Mouse (Mus musculus): ENCODE measurements around the gene C77080. TPM values are rescaled to one million over a fixed set of nuclear protein-coding genes. Genes with fewer than 3 reads are reported as not detected.

The C77080 gene
- polyA plus RNA-seq, 1 experiment from 2014 or later, result 5.8 TPM

DNA sequence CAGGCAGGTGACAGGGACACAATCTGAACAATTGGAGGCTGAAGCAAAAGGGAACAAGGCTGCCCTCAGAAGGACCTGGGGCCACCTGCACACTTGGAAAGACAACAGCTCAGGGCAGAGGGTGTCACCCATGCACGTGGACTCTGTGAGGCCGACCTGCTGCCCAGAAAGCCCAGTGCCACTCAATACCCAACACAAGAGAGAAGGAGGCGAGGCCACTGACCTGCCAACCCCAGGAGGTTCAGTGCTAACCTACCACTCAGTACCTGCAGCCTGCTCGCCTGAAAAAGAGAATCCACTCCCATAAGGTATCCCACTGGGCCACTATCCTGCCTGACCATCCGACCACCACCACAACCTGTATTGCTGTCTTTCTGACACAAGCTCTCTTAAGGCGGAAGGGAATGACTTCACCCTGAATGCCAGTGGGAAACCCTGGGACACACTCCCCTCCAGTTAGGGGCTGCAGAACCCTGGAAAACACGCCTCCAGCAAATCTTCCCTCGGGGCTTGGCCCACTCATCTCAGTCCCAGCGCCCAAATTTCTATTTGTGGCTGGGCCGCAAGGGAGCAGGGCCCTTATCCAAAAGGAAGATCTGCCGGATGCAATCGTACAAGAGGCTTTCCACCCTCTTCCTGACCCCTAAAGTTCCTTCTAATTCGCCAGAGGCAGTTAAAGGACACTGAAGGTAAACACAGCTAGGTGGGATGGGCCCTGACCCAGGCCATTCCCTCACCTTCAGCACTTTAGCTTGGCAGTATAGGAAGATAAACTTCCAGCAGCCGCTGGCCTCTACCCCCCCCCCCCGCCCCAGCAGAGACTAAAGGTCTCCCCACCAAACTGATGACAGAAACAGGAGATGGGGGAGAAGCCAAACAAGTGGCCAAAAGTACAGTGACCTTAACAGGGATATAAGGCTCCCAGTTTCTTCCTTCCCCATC, 14.6 kb downstream of the C77080 start:
- DNase-seq (ENCODE audit: low spot score) (no peak), ATAC-seq (ENCODE audit: low FRiP score) (no peak)
- H3K27me3 ChIP-seq (ENCODE audit: control insufficient read depth, insufficient read depth, low read length), result peaks cover 49% of the 10 kb centered on the region
- 48% methylated on average over 15 of the region's 15 CpGs for WGBS
- H3K4me2 ChIP-seq (replicated peaks), result no peak overlapping the region
- H3K27ac ChIP-seq, result no peak overlapping the region
- H3K4me1 ChIP-seq (replicated peaks; ENCODE audit: control insufficient read depth, insufficient read depth, low read length), result peaks cover 20% of the 10 kb centered on the region; the same call in 1 of the 2 replicates
- H3K36me3 ChIP-seq (replicated peaks; ENCODE audit: control insufficient read depth, insufficient read depth), result no peaks in the 10 kb centered on the region
- no peaks in the 10 kb centered on the region for H3K9me3 ChIP-seq (ENCODE audit: control insufficient read depth, low read length)
- H3K4me3 ChIP-seq (replicated peaks; ENCODE audit: low read length), result no peak overlapping the region
- H3K9ac ChIP-seq, result no peak overlapping the region

DNA sequence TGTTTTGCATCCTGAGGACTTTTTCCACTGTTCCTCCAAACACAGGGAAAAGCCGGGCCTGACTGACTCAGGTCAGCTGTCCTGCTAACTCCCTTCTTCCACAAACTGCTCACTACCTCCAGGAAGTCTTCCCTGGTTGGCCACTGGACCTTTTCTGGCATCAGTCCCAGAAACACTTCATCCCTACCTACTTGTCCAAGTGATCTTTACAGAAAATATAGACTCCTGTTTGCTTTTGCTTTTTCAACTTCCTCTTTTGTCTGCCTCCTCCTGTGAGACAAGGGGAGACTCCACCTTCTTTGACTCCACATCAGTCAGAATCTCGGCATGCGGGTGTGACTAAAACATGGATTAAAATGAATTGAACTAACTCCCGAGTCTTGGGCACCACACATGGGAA, 16.4 kb downstream of the C77080 start:
- no peak for ATAC-seq (ENCODE audit: low FRiP score)
- WGBS, result 62% methylated on average over 4 of the region's 4 CpGs

GRCm38 (mm10) chr4:129242761-129243160, 18.4 kb downstream of the C77080 start:
- peak overlapping the region; percentile 32; the same call in 1 of the 2 replicates for H3K27ac ChIP-seq
- H3K4me1 ChIP-seq (replicated peaks; ENCODE audit: control insufficient read depth, insufficient read depth, low read length), result peaks cover 18% of the 10 kb centered on the region; the same call in 1 of the 2 replicates
- no peak overlapping the region for H3K4me3 ChIP-seq (replicated peaks; ENCODE audit: low read length)
- H3K36me3 ChIP-seq (replicated peaks; ENCODE audit: control insufficient read depth, insufficient read depth), result no peaks in the 10 kb centered on the region
- peaks cover 16% of the 10 kb centered on the region for H3K27me3 ChIP-seq (ENCODE audit: control insufficient read depth, insufficient read depth, low read length)
- no peak overlapping the region for H3K4me2 ChIP-seq (replicated peaks)
- no peaks in the 10 kb centered on the region for H3K9me3 ChIP-seq (ENCODE audit: control insufficient read depth, low read length)
- ATAC-seq (ENCODE audit: low FRiP score) (no peak), DNase-seq (ENCODE audit: low spot score) (no peak)
- H3K9ac ChIP-seq, result no peak overlapping the region
- WGBS, result 15% methylated on average over 4 of the region's 4 CpGs

More for the DNA sequence above, 16.4 kb downstream of the C77080 start:
- peaks cover 32% of the 10 kb centered on the region for H3K27me3 ChIP-seq (ENCODE audit: control insufficient read depth, insufficient read depth, low read length)
- H3K9ac ChIP-seq, result no peak overlapping the region
- no peak for DNase-seq (ENCODE audit: low spot score)
- no peak overlapping the region for H3K27ac ChIP-seq
- H3K36me3 ChIP-seq (replicated peaks; ENCODE audit: control insufficient read depth, insufficient read depth), result no peaks in the 10 kb centered on the region
- no peak overlapping the region for H3K4me2 ChIP-seq (replicated peaks)
- no peak overlapping the region for H3K4me3 ChIP-seq (replicated peaks; ENCODE audit: low read length)
- H3K9me3 ChIP-seq (ENCODE audit: control insufficient read depth, low read length), result no peaks in the 10 kb centered on the region
- H3K4me1 ChIP-seq (replicated peaks; ENCODE audit: control insufficient read depth, insufficient read depth, low read length), result peaks cover 20% of the 10 kb centered on the region; the same call in 1 of the 2 replicates

GRCm38 (mm10) chr4:129242327-129242726, 18.9 kb downstream of the C77080 start:
- no peak overlapping the region for H3K4me3 ChIP-seq (replicated peaks; ENCODE audit: low read length)
- no peak overlapping the region for H3K4me2 ChIP-seq (replicated peaks)
- H3K27me3 ChIP-seq (ENCODE audit: control insufficient read depth, insufficient read depth, low read length), result peaks cover 11% of the 10 kb centered on the region
- no peaks in the 10 kb centered on the region for H3K36me3 ChIP-seq (replicated peaks; ENCODE audit: control insufficient read depth, insufficient read depth)
- ATAC-seq (ENCODE audit: low FRiP score) (no peak), DNase-seq (ENCODE audit: low spot score) (no peak)
- peak overlapping the region; percentile 32; the same call in 1 of the 2 replicates for H3K27ac ChIP-seq
- 27% methylated on average over 4 of the region's 4 CpGs for WGBS
- no peaks in the 10 kb centered on the region for H3K9me3 ChIP-seq (ENCODE audit: control insufficient read depth, low read length)
- peaks cover 22% of the 10 kb centered on the region for H3K4me1 ChIP-seq (replicated peaks; ENCODE audit: control insufficient read depth, insufficient read depth, low read length)
- H3K9ac ChIP-seq, result no peak overlapping the region

- H3K27me3 ChIP-seq (ENCODE audit: control insufficient read depth, insufficient read depth, low read length), result peaks cover 7% of the 10 kb centered on the region
- H3K36me3 ChIP-seq (replicated peaks; ENCODE audit: control insufficient read depth, insufficient read depth), result no peaks in the 10 kb centered on the region
- no peak overlapping the region for H3K27ac ChIP-seq
- H3K9me3 ChIP-seq (ENCODE audit: control insufficient read depth, low read length), result no peaks in the 10 kb centered on the region
- peaks cover 26% of the 10 kb centered on the region for H3K4me1 ChIP-seq (replicated peaks; ENCODE audit: control insufficient read depth, insufficient read depth, low read length)
- H3K9ac ChIP-seq, result no peak overlapping the region
- ATAC-seq (ENCODE audit: low FRiP score) (no peak), DNase-seq (ENCODE audit: low spot score) (no peak)
- no peak overlapping the region for H3K4me3 ChIP-seq (replicated peaks; ENCODE audit: low read length)
- 16% methylated on average over 7 of the region's 7 CpGs for WGBS
- no peak overlapping the region for H3K4me2 ChIP-seq (replicated peaks)
These were observed 19.3 kb downstream of the C77080 start for GRCm38 (mm10) chr4:129241898-129242297.

DNA sequence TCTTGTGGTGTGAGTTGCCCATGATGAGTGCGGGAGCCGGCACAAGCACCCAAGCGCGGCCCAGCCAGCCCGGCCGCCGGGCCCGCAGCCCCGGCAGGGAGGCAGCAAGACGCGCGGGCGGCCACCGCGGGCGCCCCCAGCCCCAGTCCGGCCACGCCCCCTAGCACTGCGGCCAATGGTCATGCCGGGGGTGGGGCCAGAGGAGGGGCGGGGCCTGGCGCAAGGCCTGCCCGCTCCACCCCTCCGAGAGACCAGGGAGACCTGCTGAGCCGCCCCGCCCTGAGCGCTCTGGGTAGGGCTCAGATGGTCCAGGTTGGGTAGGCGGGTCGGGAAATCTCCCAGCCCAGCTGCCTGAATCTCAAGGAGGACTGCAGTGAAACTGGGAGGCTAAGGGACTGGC, 22.1 kb downstream of the C77080 start:
- Histone ChIP-seq H3K4me2 (replicated peaks) (peak overlapping the region; percentile 76), H3K27me3 (ENCODE audit: control insufficient read depth, insufficient read depth, low read length) (no peaks in the 10 kb centered on the region), H3K27ac (peak overlapping the region; percentile 48; the same call in 1 of the 2 replicates), H3K9me3 (ENCODE audit: control insufficient read depth, low read length) (no peaks in the 10 kb centered on the region), H3K4me3 (replicated peaks; ENCODE audit: low read length) (peak overlapping the region; percentile 70), H3K4me1 (replicated peaks; ENCODE audit: control insufficient read depth, insufficient read depth, low read length) (peaks cover 31% of the 10 kb centered on the region), H3K9ac (peak overlapping the region; percentile 80), H3K36me3 (replicated peaks; ENCODE audit: control insufficient read depth, insufficient read depth) (no peaks in the 10 kb centered on the region)
- under 1% methylated on average over 27 of the region's 29 CpGs for WGBS
- DNase-seq (ENCODE audit: low spot score) (peak; percentile 73), ATAC-seq (ENCODE audit: low FRiP score) (peak; percentile 85)

DNA sequence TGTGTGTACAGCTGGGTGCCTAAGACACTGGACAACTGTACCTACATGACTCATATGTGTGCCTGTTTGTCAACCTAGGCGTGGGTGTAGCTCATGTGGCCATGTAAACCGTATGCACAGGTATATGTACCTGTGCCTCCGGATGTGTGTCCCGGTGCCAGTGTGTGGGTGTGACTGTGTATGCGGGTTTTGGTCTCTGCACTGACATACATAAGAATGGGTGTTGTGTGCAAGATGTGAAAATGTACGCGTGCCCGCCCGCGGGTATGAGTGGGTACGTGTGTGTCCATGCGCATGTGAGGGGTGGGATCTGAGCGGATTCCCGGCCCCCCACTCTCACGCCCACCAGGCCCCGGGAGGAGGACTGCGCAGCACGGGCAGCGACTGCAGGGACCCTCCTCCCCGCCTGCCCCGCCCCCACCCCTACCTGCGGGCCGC, 22.6 kb downstream of the C77080 start:
- peak overlapping the region; percentile 76 for H3K4me2 ChIP-seq (replicated peaks)
- H3K27ac ChIP-seq, result peak overlapping the region; percentile 48; the same call in 1 of the 2 replicates
- H3K27me3 ChIP-seq (ENCODE audit: control insufficient read depth, insufficient read depth, low read length), result no peaks in the 10 kb centered on the region
- H3K9me3 ChIP-seq (ENCODE audit: control insufficient read depth, low read length), result no peaks in the 10 kb centered on the region
- ATAC-seq (ENCODE audit: low FRiP score) (peak; percentile 63), DNase-seq (ENCODE audit: low spot score) (no peak)
- H3K9ac ChIP-seq, result peak overlapping the region; percentile 80
- H3K4me1 ChIP-seq (replicated peaks; ENCODE audit: control insufficient read depth, insufficient read depth, low read length), result peaks cover 31% of the 10 kb centered on the region
- WGBS, result under 1% methylated on average over 23 of the region's 23 CpGs
- peak overlapping the region; percentile 70 for H3K4me3 ChIP-seq (replicated peaks; ENCODE audit: low read length)
- H3K36me3 ChIP-seq (replicated peaks; ENCODE audit: control insufficient read depth, insufficient read depth), result no peaks in the 10 kb centered on the region

- H3K4me1 ChIP-seq (replicated peaks; ENCODE audit: control insufficient read depth, insufficient read depth, low read length), result peaks cover 31% of the 10 kb centered on the region
- H3K27me3 ChIP-seq (ENCODE audit: control insufficient read depth, insufficient read depth, low read length), result no peaks in the 10 kb centered on the region
- H3K9me3 ChIP-seq (ENCODE audit: control insufficient read depth, low read length), result no peaks in the 10 kb centered on the region
- DNase-seq (ENCODE audit: low spot score) (no peak), ATAC-seq (ENCODE audit: low FRiP score) (no peak)
- peak overlapping the region; percentile 80 for H3K9ac ChIP-seq
- peak overlapping the region; percentile 76 for H3K4me2 ChIP-seq (replicated peaks)
- H3K36me3 ChIP-seq (replicated peaks; ENCODE audit: control insufficient read depth, insufficient read depth), result no peaks in the 10 kb centered on the region
- 6% methylated on average over 21 of the region's 21 CpGs for WGBS
- peak overlapping the region; percentile 70 for H3K4me3 ChIP-seq (replicated peaks; ENCODE audit: low read length)
- no peak overlapping the region for H3K27ac ChIP-seq
These were observed 23.3 kb downstream of the C77080 start for GRCm38 (mm10) chr4:129237843-129238441.

DNA sequence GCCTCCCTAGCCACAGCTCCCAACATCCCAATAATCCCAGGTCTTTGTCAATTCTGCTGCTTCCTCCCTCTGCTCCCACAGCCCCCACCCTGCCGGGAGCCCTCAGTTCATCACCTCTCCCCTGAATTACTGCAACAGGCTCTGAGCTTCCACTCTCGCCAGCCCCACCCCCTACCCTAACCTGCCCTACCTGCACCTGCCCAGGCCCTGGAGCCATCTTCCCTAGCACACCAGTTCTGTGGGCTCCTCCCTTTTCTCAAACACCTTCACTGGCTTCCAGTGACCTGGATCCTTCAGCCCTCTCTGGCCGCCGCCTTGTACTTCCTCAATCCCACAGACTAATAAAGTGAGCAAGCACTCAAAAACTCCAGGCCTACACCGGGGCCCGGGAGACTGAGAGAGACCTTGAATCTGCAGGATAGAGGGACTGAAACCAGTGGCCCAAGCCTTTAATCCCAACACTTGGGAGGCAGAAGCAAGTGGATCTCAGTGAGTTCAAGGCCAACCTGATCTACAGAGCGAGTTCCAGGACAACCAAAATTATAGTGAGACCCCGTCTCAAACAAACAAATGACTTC, 24.9 kb downstream of the C77080 start:
- DNase-seq (ENCODE audit: low spot score), result no peak
- Histone ChIP-seq H3K9me3 (ENCODE audit: control insufficient read depth, low read length) (no peaks in the 10 kb centered on the region), H3K9ac (no peak overlapping the region), H3K4me2 (replicated peaks) (no peak overlapping the region), H3K27ac (no peak overlapping the region), H3K27me3 (ENCODE audit: control insufficient read depth, insufficient read depth, low read length) (no peaks in the 10 kb centered on the region), H3K36me3 (replicated peaks; ENCODE audit: control insufficient read depth, insufficient read depth) (no peaks in the 10 kb centered on the region), H3K4me1 (replicated peaks; ENCODE audit: control insufficient read depth, insufficient read depth, low read length) (peaks cover 23% of the 10 kb centered on the region), H3K4me3 (replicated peaks; ENCODE audit: low read length) (no peak overlapping the region)
- no peak for ATAC-seq (ENCODE audit: low FRiP score)
- 84% methylated on average over 8 of the region's 8 CpGs for WGBS

All from hindbrain, embryonic 14.5 days (tissue).